Mouse (Mus musculus): Measurements from ENCODE around the gene Dennd5b. TPM values are rescaled to one million over a fixed set of nuclear protein-coding genes. Genes with fewer than 3 reads are reported as not detected.
"Not testable (repeated sequence)": the region's sequence is repeated elsewhere in the genome, so short reads cannot be mapped to it uniquely, and the experiment has no call there.

Gene Dennd5b
- polyA plus RNA-seq, 1 experiment from 2014 or later = 11.3 TPM

DNA sequence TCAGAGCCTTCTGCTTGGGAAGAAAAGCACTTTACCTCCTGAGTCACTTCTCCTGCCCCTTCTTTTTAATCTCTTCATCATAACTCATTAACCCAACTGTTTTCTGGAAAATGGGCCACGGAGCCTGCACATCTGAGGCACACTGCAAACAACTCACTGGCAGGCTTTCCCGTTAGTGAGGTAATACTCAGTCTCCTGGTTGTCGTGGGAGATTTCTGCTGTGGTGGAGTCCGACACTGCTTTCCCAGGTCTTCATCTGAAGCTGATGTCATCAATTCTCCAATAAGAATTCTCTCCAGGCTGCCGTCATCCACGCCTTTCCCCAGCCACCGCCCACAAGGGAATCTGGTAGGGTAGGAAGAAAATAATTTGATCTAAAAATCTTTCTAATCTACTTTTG, 96.5 kb downstream of the Dennd5b start:
- Histone ChIP-seq H3K9me3 (ENCODE audit: control insufficient read depth, low read length) (no peaks in the 10 kb centered on the region), H3K27ac (replicated peaks in 1 of 2; ENCODE audit: control insufficient read depth in 1 of 2, insufficient read depth in 1 of 2, low read depth in 2 of 2, low read length in 2 of 2) (no peak overlapping the region), H3K36me3 (ENCODE audit: control insufficient read depth, insufficient read depth, low read length) (peaks cover 89% of the 10 kb centered on the region), H3K4me2 (ENCODE audit: low read length) (no peak overlapping the region), H3K27me3 (ENCODE audit: control insufficient read depth, insufficient read depth, low read length) (no peaks in the 10 kb centered on the region), H3K9ac (ENCODE audit: low read length) (no peak overlapping the region), H3K4me3 (ENCODE audit: control insufficient read depth in 1 of 2, insufficient read depth in 1 of 2, low read depth in 1 of 2, low read length in 2 of 2) (no peak overlapping the region), H3K4me1 (ENCODE audit: control insufficient read depth in 2 of 2, insufficient read depth in 2 of 2, low read length in 2 of 2) (no peaks in the 10 kb centered on the region)
- no peak for ATAC-seq (ENCODE audit: insufficient number of reproducible peaks, insufficient read depth, low FRiP score, low read depth)
- 85% methylated on average over 7 of the region's 7 CpGs for WGBS

DNA sequence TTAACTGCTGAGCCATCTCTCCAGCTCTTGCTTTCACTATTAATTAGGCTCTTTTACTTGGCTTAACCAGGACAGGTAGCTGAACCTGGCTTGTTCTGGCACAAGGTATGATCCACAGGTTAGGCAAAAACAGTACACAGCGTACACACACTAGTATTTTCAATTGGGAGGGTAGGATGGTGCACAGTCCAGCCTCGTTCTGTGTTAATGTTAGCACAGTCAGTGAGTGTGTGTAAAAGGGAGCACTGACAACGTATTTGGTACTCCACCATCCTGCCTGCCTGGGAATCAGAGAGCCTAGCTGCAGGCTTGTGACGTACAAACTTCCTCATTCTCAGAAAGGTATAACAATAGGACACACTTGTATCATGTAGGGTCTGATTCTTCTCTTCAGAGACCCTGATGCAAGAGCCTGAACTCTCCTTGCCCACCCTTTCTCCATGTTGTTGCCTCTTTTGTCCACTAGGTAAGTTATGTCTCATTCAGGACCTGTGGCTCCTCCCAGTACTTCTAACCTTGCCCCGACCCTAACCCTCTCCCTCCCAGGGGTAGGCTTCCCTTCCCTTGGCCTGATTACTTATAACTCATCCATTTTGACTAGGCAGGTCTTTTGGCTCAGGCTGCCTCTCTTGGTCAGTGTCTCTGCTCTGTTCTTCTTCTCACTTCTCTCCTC, 107.0 kb downstream of the Dennd5b start:
- WGBS = 72% methylated on average over 5 of the region's 5 CpGs
- Histone ChIP-seq H3K36me3 (ENCODE audit: control insufficient read depth, insufficient read depth, low read length) (peaks cover 45% of the 10 kb centered on the region), H3K27me3 (ENCODE audit: control insufficient read depth, insufficient read depth, low read length) (no peaks in the 10 kb centered on the region), H3K9me3 (ENCODE audit: control insufficient read depth, low read length) (no peaks in the 10 kb centered on the region), H3K4me1 (ENCODE audit: control insufficient read depth in 2 of 2, insufficient read depth in 2 of 2, low read length in 2 of 2) (peaks cover 0 to 10% of the 10 kb centered on the region in 2 experiments; a peak in 1 of 4 replicates), H3K27ac (replicated peaks in 1 of 2; ENCODE audit: control insufficient read depth in 1 of 2, insufficient read depth in 1 of 2, low read depth in 2 of 2, low read length in 2 of 2) (no peak overlapping the region), H3K9ac (ENCODE audit: low read length) (no peak overlapping the region), H3K4me2 (ENCODE audit: low read length) (no peak overlapping the region), H3K4me3 (ENCODE audit: control insufficient read depth in 1 of 2, insufficient read depth in 1 of 2, low read depth in 1 of 2, low read length in 2 of 2) (no peak overlapping the region)
- no peak for ATAC-seq (ENCODE audit: insufficient number of reproducible peaks, insufficient read depth, low FRiP score, low read depth)

DNA sequence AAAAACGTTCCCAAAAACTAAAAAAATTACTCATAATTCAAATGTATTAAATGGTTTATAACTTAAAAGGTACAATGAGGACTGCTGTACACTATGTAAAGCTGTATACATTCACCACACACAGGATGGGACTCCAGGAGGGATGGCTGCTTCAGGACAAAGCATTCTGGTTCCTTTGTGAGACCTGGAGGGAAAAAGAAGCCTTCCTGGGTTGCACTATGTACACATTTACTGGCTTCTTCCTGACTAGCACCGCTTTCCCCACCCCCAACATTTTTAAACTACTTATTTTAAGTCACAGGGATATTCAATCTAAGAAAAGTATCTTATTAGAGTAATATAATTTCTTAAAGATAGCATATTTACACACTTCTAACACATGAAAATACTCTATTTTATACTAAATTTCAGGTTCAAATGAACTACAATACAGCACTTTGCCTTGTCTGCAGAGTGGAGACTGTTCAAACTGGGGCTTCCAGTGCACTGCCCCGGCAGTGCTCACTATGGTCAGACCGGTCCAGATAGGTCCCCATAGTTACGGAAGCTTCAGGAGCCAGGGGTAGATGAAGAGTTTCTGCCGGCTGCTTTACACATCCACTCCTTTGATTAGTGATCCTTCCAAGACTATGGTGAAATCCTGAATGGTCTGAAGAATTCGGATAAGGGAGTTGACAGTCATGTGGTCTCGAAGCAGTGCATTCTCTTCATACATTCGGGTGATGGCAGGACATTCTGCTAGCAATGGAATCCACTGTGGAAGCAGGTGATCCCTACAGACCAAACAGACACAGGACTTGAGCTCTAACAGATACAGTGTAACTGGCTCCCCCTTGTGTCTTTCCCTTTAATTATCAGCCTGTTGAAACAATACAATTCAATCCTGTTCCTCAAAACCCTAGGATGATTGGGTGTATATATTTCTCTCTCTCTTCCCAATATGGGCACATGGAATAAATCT, 108.1 kb downstream of the Dennd5b start:
- Histone ChIP-seq H3K4me1 (ENCODE audit: control insufficient read depth in 2 of 2, insufficient read depth in 2 of 2, low read length in 2 of 2) (peaks cover 0 to 10% of the 10 kb centered on the region in 2 experiments; a peak in 1 of 4 replicates), H3K4me2 (ENCODE audit: low read length) (no peak overlapping the region), H3K4me3 (ENCODE audit: control insufficient read depth in 1 of 2, insufficient read depth in 1 of 2, low read depth in 1 of 2, low read length in 2 of 2) (no peak overlapping the region), H3K9ac (ENCODE audit: low read length) (no peak overlapping the region), H3K9me3 (ENCODE audit: control insufficient read depth, low read length) (no peaks in the 10 kb centered on the region), H3K27ac (replicated peaks in 1 of 2; ENCODE audit: control insufficient read depth in 1 of 2, insufficient read depth in 1 of 2, low read depth in 2 of 2, low read length in 2 of 2) (no peak overlapping the region), H3K36me3 (ENCODE audit: control insufficient read depth, insufficient read depth, low read length) (peaks cover 37% of the 10 kb centered on the region), H3K27me3 (ENCODE audit: control insufficient read depth, insufficient read depth, low read length) (no peaks in the 10 kb centered on the region)
- ATAC-seq (ENCODE audit: insufficient number of reproducible peaks, insufficient read depth, low FRiP score, low read depth) = no peak
- WGBS = 30% methylated on average over 9 of the region's 9 CpGs

DNA sequence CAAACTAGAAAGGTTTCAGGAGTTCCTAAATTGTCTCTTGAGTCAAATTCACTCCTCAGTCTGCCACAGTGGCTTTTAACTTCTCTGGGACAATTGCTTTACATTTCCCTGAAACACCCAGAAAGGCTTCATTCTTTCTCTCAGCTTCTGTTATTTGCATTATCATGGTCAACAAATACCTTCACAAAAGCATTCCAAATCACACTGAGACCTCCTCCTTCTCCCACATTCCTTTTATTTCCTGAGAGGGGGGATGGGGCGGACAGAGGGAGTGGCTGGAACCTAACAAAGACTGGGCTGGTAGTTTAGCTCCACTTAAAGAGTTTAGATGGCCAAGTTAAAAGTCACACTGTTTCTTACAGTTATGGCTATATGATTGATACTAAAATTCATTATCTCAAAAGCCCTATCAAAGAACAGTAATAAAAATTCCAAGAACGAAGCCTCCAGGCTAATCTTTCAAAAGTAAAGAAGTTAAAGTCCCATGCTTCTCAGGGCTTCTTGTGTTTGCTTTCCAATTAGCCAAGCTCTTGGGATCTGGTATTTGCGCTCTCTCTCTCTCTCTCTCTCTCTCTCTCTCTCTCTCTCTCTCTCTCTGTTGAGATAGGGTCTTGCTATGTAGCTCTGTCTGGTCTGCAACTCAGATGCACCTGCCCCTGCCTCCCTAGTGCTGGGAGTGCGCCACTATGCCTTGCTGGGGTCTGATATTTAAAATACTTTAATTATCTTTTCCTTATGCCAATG, 108.9 kb downstream of the Dennd5b start:
- Histone ChIP-seq H3K36me3 (ENCODE audit: control insufficient read depth, insufficient read depth, low read length) (peaks cover 30% of the 10 kb centered on the region), H3K4me2 (ENCODE audit: low read length) (no peak overlapping the region), H3K9me3 (ENCODE audit: control insufficient read depth, low read length) (no peaks in the 10 kb centered on the region), H3K27ac (replicated peaks in 1 of 2; ENCODE audit: control insufficient read depth in 1 of 2, insufficient read depth in 1 of 2, low read depth in 2 of 2, low read length in 2 of 2) (no peak overlapping the region), H3K4me3 (ENCODE audit: control insufficient read depth in 1 of 2, insufficient read depth in 1 of 2, low read depth in 1 of 2, low read length in 2 of 2) (no peak overlapping the region), H3K4me1 (ENCODE audit: control insufficient read depth in 2 of 2, insufficient read depth in 2 of 2, low read length in 2 of 2) (peaks cover 0 to 10% of the 10 kb centered on the region in 2 experiments; a peak in 1 of 4 replicates), H3K9ac (ENCODE audit: low read length) (no peak overlapping the region; the same call in 1 of the 2 replicates), H3K27me3 (ENCODE audit: control insufficient read depth, insufficient read depth, low read length) (no peaks in the 10 kb centered on the region)
- no peak for ATAC-seq (ENCODE audit: insufficient number of reproducible peaks, insufficient read depth, low FRiP score, low read depth)
- WGBS = 59% methylated on average over 4 of the region's 4 CpGs

DNA sequence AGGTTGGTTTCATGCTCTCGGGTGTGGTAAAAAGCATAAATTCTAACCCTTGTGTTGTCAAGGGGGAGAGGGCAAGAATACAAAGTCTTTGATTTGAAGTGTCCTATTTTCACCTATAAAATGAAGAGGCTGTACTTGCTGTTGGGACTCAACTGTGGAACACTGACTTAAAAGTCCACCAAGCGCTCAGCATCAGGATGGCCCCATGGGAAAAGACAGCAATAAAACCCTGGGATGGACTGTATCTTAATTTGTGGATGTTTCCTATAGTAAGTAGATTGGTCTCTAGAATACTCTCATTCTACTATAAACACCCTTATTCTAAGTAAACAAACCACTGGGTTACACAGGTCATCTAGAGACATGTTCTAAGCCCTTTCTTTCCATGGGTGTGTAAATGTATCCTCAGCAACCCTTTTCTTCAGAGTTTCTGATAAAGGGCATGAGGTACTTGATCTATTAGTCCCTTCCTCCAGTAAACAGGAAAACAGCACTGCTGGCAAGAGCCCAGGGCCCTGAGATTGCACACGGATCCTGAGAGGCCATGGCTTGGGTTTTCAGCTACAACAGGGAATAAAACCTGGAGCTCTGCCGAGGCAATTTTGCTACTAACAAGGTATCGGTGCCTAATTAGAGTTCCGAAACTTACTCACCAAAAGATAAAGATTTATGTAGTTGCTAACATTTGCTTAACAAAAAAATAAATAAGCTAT, 109.7 kb downstream of the Dennd5b start:
- 53% methylated on average over 6 of the region's 6 CpGs for WGBS
- H3K36me3 ChIP-seq (ENCODE audit: control insufficient read depth, insufficient read depth, low read length) = peaks cover 23% of the 10 kb centered on the region
- ATAC-seq (ENCODE audit: insufficient number of reproducible peaks, insufficient read depth, low FRiP score, low read depth) = no peak
- H3K9me3 ChIP-seq (ENCODE audit: control insufficient read depth, low read length) = no peaks in the 10 kb centered on the region
- H3K4me1 ChIP-seq (ENCODE audit: control insufficient read depth in 2 of 2, insufficient read depth in 2 of 2, low read length in 2 of 2) = peaks cover 0 to 10% of the 10 kb centered on the region in 2 experiments; a peak in 1 of 4 replicates
- H3K4me2 ChIP-seq (ENCODE audit: low read length) = no peak overlapping the region
- H3K4me3 ChIP-seq (ENCODE audit: control insufficient read depth in 1 of 2, insufficient read depth in 1 of 2, low read depth in 1 of 2, low read length in 2 of 2) = no peak overlapping the region
- no peak overlapping the region for H3K27ac ChIP-seq (replicated peaks in 1 of 2; ENCODE audit: control insufficient read depth in 1 of 2, insufficient read depth in 1 of 2, low read depth in 2 of 2, low read length in 2 of 2)
- H3K27me3 ChIP-seq (ENCODE audit: control insufficient read depth, insufficient read depth, low read length) = no peaks in the 10 kb centered on the region
- H3K9ac ChIP-seq (ENCODE audit: low read length) = no peak overlapping the region

DNA sequence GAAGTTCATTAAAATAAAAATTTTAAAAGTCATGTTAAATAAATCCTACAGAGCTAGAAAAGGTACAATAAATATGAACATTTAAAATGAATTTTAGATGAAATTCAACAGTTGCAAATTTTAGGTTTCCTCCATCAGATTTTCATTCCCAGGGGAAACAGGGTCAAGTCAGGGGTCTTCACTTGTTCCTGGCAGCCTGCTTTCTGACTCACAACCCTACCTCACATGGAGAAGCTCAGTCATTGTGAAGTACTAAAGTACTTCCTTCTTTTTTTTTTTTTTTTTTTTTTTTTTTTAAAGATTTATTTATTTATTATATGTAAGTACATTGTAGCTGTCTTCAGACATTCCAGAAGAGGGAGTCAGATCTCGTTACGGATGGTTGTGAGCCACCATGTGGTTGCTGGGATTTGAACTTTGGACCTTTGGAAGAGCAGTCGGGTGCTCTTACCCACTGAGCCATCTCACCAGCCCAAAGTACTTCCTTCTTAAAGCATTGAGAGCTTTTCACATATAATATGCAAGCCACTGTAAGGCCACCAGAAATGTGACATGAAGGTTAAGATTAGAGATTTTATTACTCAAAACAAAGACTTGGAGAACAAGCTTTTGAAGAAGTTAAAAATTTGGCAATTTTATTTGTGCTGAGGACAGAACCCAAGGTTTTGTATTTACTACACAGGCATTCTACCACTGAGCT, 111.5 kb downstream of the Dennd5b start:
- H3K36me3 ChIP-seq (ENCODE audit: control insufficient read depth, insufficient read depth, low read length) = peaks cover 16% of the 10 kb centered on the region; the same call in 1 of the 2 replicates
- not testable (repeated sequence) for H3K9me3 ChIP-seq (ENCODE audit: control insufficient read depth, low read length); H3K9ac ChIP-seq (ENCODE audit: low read length); H3K4me3 ChIP-seq (ENCODE audit: control insufficient read depth in 1 of 2, insufficient read depth in 1 of 2, low read depth in 1 of 2, low read length in 2 of 2); H3K4me2 ChIP-seq (ENCODE audit: low read length); ATAC-seq (ENCODE audit: insufficient number of reproducible peaks, insufficient read depth, low FRiP score, low read depth); H3K4me1 ChIP-seq (ENCODE audit: control insufficient read depth in 2 of 2, insufficient read depth in 2 of 2, low read length in 2 of 2); H3K27me3 ChIP-seq (ENCODE audit: control insufficient read depth, insufficient read depth, low read length); H3K27ac ChIP-seq (replicated peaks in 1 of 2; ENCODE audit: control insufficient read depth in 1 of 2, insufficient read depth in 1 of 2, low read depth in 2 of 2, low read length in 2 of 2)
- WGBS = 90% methylated on average over 1 of the region's 3 CpGs
